10 mouse cellular contexts compared by ENCODE assay signal in genomic region chr12:4719762-4720754, GRCm38 (mm10). TPM values are rescaled to one million over a fixed set of nuclear protein-coding genes. Genes with fewer than 3 reads are reported as not detected.
A peak's percentile ranks its signal among the peaks of the same experiment; 100 is the strongest.
DNase-seq lines count a peak whose midpoint lies in the region; ATAC-seq and TF ChIP-seq lines count a peak whose summit lies in the region.
"Had no signal": no experiment of that assay in that cellular context is flagged by ENCODE, and none has a peak within 500 bp of the region (broad histone marks: within the 10 kb centered on the region; RNA-seq: fewer than 3 reads in every experiment).

No protein-coding gene starts in this region.

- H3K4me3 ChIP-seq in lung, postnatal 0 days (ENCODE audit: low read depth, low read length) = no peak overlapping the region
- H3K4me3 ChIP-seq in lung, adult 2 months (replicated peaks; ENCODE audit: extremely low read depth, low read depth, low read length) = no peak overlapping the region
- H3K4me3 ChIP-seq in MEL (ENCODE audit: control insufficient read depth in 1 of 2, insufficient read depth in 1 of 2, low read depth in 2 of 2, low read length in 2 of 2) = peak overlapping the region; percentile 82 to 92
- peak overlapping the region; percentile 49 for H3K4me3 ChIP-seq in erythroblast, embryonic 14.5 days (replicated peaks)
- no peak overlapping the region for H3K4me3 ChIP-seq in limb, embryonic 10.5 days

- 73% methylated on average over 17 of the region's 17 CpGs for WGBS in lung, postnatal 0 days
- WGBS in lung, adult 2 months = 72% methylated on average over 17 of the region's 17 CpGs
- WGBS in limb, embryonic 10.5 days = 75% methylated on average over 17 of the region's 17 CpGs

- H3K36me3 ChIP-seq in lung, postnatal 0 days (ENCODE audit: insufficient read depth, low read length) = no peaks in the 10 kb centered on the region
- H3K36me3 ChIP-seq in MEL (ENCODE audit: control insufficient read depth in 1 of 2, insufficient read depth in 2 of 2, low read length in 2 of 2) = peaks cover 0 to 16% of the 10 kb centered on the region in 2 experiments; a peak in 2 of 4 replicates
- H3K36me3 ChIP-seq in erythroblast, embryonic 14.5 days (ENCODE audit: control insufficient read depth) = peaks cover 5% of the 10 kb centered on the region
- no peaks in the 10 kb centered on the region for H3K36me3 ChIP-seq in limb, embryonic 10.5 days

- H3K79me2 ChIP-seq in MEL (ENCODE audit: control insufficient read depth, insufficient read depth, low read length, poor library complexity) = no peaks in the 10 kb centered on the region

- TF ChIP-seq CTCF in lung, postnatal 0 days (IDR thresholded peaks at IDR 0.05) = peak; percentile 39
- TF ChIP-seq CTCF in lung, adult 2 months (IDR thresholded peaks at IDR 0.05; ENCODE audit: insufficient read depth, low read length) = no peak
- peak; percentile 60 to 74 (median 62) for TF ChIP-seq CTCF in MEL (IDR thresholded peaks at IDR 0.05 in 2 of 3, conservative IDR thresholded peaks at IDR 0.05 in 1 of 3; ENCODE audit: control insufficient read depth in 1 of 3, insufficient read depth in 1 of 3, low read depth in 2 of 3, low read length in 3 of 3, poor library complexity in 1 of 3, severe bottlenecking in 1 of 3)

- H3K4me2 ChIP-seq in lung, postnatal 0 days (replicated peaks; ENCODE audit: low read depth, low read length) = no peak overlapping the region

- no peak overlapping the region for H3K27ac ChIP-seq in lung, postnatal 0 days (ENCODE audit: low read length)
- peak overlapping the region; percentile 87 for H3K27ac ChIP-seq in MEL (ENCODE audit: control insufficient read depth, low read depth, low read length)
- no peak overlapping the region for H3K27ac ChIP-seq in limb, embryonic 10.5 days

- no peak overlapping the region for H3K9ac ChIP-seq in lung, postnatal 0 days (replicated peaks; ENCODE audit: low read depth)
- peak overlapping the region; percentile 71 for H3K9ac ChIP-seq in MEL (ENCODE audit: control insufficient read depth, low read depth, low read length, poor library complexity, severe bottlenecking)

- DNase-seq in lung, postnatal 0 days (ENCODE audit: low spot score) = no peak
- no peak for DNase-seq in lung, adult 2 months
- DNase-seq in MEL (ENCODE audit: low read depth, low spot score) = peak; percentile 96
- DNase-seq in retina, postnatal 1 day = peak; percentile 40
- no peak for DNase-seq in limb, embryonic 10.5 days (ENCODE audit: low spot score)
- DNase-seq in ovary, postnatal 10 days (ENCODE audit: low spot score) = no peak
- DNase-seq: kidney, postnatal 10 days; right cerebral cortex, postnatal 14 days had no signal

- H3K9me3 ChIP-seq in lung, postnatal 0 days (ENCODE audit: low read length) = no peaks in the 10 kb centered on the region
- H3K9me3 ChIP-seq in MEL (replicated peaks; ENCODE audit: insufficient read depth, low read length) = no peaks in the 10 kb centered on the region
- H3K9me3 ChIP-seq in erythroblast, embryonic 14.5 days (ENCODE audit: control insufficient read depth, low read length) = no peaks in the 10 kb centered on the region
- no peaks in the 10 kb centered on the region for H3K9me3 ChIP-seq in limb, embryonic 10.5 days (replicated peaks)

- no peaks in the 10 kb centered on the region for H3K4me1 ChIP-seq in lung, postnatal 0 days (ENCODE audit: insufficient read depth, low read depth, low read length)
- no peaks in the 10 kb centered on the region for H3K4me1 ChIP-seq in lung, adult 2 months (ENCODE audit: control insufficient read depth, insufficient read depth, low read length)
- peaks cover 12 to 25% of the 10 kb centered on the region in 2 experiments for H3K4me1 ChIP-seq in MEL (ENCODE audit: control insufficient read depth in 1 of 2, insufficient read depth in 2 of 2, low read length in 2 of 2)
- peaks cover 56% of the 10 kb centered on the region for H3K4me1 ChIP-seq in erythroblast, embryonic 14.5 days (ENCODE audit: control insufficient read depth)
- peaks cover 9% of the 10 kb centered on the region; the same call in 1 of the 2 replicates for H3K4me1 ChIP-seq in limb, embryonic 10.5 days

- TF ChIP-seq EP300 in lung, postnatal 0 days (IDR thresholded peaks at IDR 0.05) = no peak
- no peak; a peak in 1 of 4 replicates for TF ChIP-seq EP300 in MEL (IDR thresholded peaks at IDR 0.05; ENCODE audit: low read depth in 1 of 2, low read length in 2 of 2)

- no peak for TF ChIP-seq POLR2A in lung, adult 2 months (IDR thresholded peaks at IDR 0.05; ENCODE audit: borderline replicate concordance, extremely low read depth, low read depth, low read length)
- TF ChIP-seq POLR2A in MEL (IDR thresholded peaks at IDR 0.05; ENCODE audit: control insufficient read depth in 1 of 2, insufficient read depth in 1 of 2, low read depth in 1 of 2, low read length in 2 of 2, poor library complexity in 1 of 2) = peak; percentile 32 to 97; a peak in 3 of 4 replicates

- no peaks in the 10 kb centered on the region for H3K27me3 ChIP-seq in lung, postnatal 0 days (replicated peaks; ENCODE audit: insufficient read depth, low read length)
- no peaks in the 10 kb centered on the region for H3K27me3 ChIP-seq in MEL (ENCODE audit: control insufficient read depth in 1 of 2, insufficient read depth in 2 of 2, low read length in 2 of 2)
- H3K27me3 ChIP-seq in erythroblast, embryonic 14.5 days (ENCODE audit: control insufficient read depth) = no peaks in the 10 kb centered on the region
- 0 out of 2 replicates have a peak, but pooled peaks cover 10% of the 10 kb centered on the region for H3K27me3 ChIP-seq in limb, embryonic 10.5 days (ENCODE audit: low read depth, poor library complexity, severe bottlenecking)

- ATAC-seq in lung, postnatal 0 days = no peak
- ATAC-seq in cerebellum, adult (ENCODE audit: insufficient number of reproducible peaks, low FRiP score, low TSS enrichment) = no peak

- TF ChIP-seq RAD21 in MEL (IDR thresholded peaks at IDR 0.05; ENCODE audit: low read depth, low read length) = peak; percentile 28

TF ChIP-seq in MEL, 35 proteins besides CTCF, POLR2A, EP300 and RAD21 (continues in another document):
- no peak for TF ChIP-seq ZKSCAN1 (IDR thresholded peaks at IDR 0.05; ENCODE audit: low read depth, low read length)
- peak; percentile 77; the same call in 1 of the 2 replicates for TF ChIP-seq MYC (IDR thresholded peaks at IDR 0.05; ENCODE audit: low read depth, low read length)
- peak; percentile 94 for TF ChIP-seq ZMIZ1 (IDR thresholded peaks at IDR 0.05; ENCODE audit: low read depth, low read length)
- peak; percentile 39 for TF ChIP-seq GATA1 (IDR thresholded peaks at IDR 0.05; ENCODE audit: low read depth, low read length)
- TF ChIP-seq POLR2AphosphoS5 (IDR thresholded peaks at IDR 0.05; ENCODE audit: borderline replicate concordance, low read depth, low read length) = peak; percentile 70; the same call in 1 of the 2 replicates
- TF ChIP-seq RCOR1 (IDR thresholded peaks at IDR 0.05; ENCODE audit: low read depth, low read length) = peak; percentile 33; the same call in 1 of the 2 replicates
- peak; percentile 50; the same call in 1 of the 2 replicates for TF ChIP-seq HCFC1 (IDR thresholded peaks at IDR 0.05; ENCODE audit: low read depth, low read length)
- TF ChIP-seq MAX (IDR thresholded peaks at IDR 0.05; ENCODE audit: low read length) = peak; percentile 39
- TF ChIP-seq E2F4 (IDR thresholded peaks at IDR 0.05; ENCODE audit: borderline replicate concordance, low read depth, low read length) = peak; percentile 83
- peak; percentile 8; the same call in 1 of the 2 replicates for TF ChIP-seq CHD1 (IDR thresholded peaks at IDR 0.05; ENCODE audit: low read depth, low read length)
- no peak; the same call in 1 of the 2 replicates for TF ChIP-seq SMC3 (IDR thresholded peaks at IDR 0.05; ENCODE audit: low read depth, low read length)
- TF ChIP-seq POLR2AphosphoS2 (IDR thresholded peaks at IDR 0.05; ENCODE audit: low read length) = peak; percentile 94
- TF ChIP-seq TBP (IDR thresholded peaks at IDR 0.05; ENCODE audit: low read depth, low read length) = peak; percentile 88
- peak; percentile 36; the same call in 1 of the 2 replicates for TF ChIP-seq USF1 (IDR thresholded peaks at IDR 0.05; ENCODE audit: low read depth, low read length)
- no peak for TF ChIP-seq GABPA (IDR thresholded peaks at IDR 0.05; ENCODE audit: low read depth, low read length)
- no peak for TF ChIP-seq MAZ (IDR thresholded peaks at IDR 0.05; ENCODE audit: low read depth, low read length)
- peak; percentile 15; the same call in 1 of the 2 replicates for TF ChIP-seq CHD2 (IDR thresholded peaks at IDR 0.05; ENCODE audit: low read length)
- TF ChIP-seq MYB (IDR thresholded peaks at IDR 0.05; ENCODE audit: low read depth, low read length) = no peak
- TF ChIP-seq JUND (IDR thresholded peaks at IDR 0.05; ENCODE audit: low read depth, low read length) = no peak
- TF ChIP-seq MAFK (IDR thresholded peaks at IDR 0.05; ENCODE audit: borderline replicate concordance, low read depth, low read length) = no peak

RNA-seq across cellular contexts. Expression of gene Fam228a, which starts 18.2 kb away (rescaled TPM):
- 0.06 and 0.08 TPM in 2 replicates for polyA plus RNA-seq in lung, postnatal 0 days (2015; fragmentation: Nextera tagmentation; extraction: Ambion mirVana)
- not detected in 2 replicates for polyA plus RNA-seq in lung, adult 2 months (2012; rRNA removed)
- 0.15 and 0.23 TPM in 2 replicates for total RNA-seq in MEL (2012; rRNA removed)
- polyA plus RNA-seq in MEL (2012; ENCODE audit: insufficient read depth in 1 of 2, insufficient read length in 2 of 2, low read depth in 1 of 2, low replicate concordance in 2 of 2, missing spikeins in 1 of 2) = under 1 TPM in 1 of 2 experiments, not detected in 1; 0.33 TPM
- polyA plus RNA-seq in erythroblast, embryonic 14.5 days (2012) = not detected in 2 replicates
- 0.13 and 0.14 TPM in 2 replicates for polyA plus RNA-seq in limb, embryonic 10.5 days (2016; fragmentation: Nextera tagmentation; extraction: Ambion mirVana)

RNA-seq across cellular contexts. Expression of gene Pfn4, which starts 48.8 kb away (rescaled TPM):
- 1.1 and 1.3 TPM in 2 replicates for polyA plus RNA-seq in lung, postnatal 0 days (2015; fragmentation: Nextera tagmentation; extraction: Ambion mirVana)
- 0.08 and 0.10 TPM in 2 replicates for polyA plus RNA-seq in lung, adult 2 months (2012; rRNA removed)
- total RNA-seq in MEL (2012; rRNA removed) = 0.19 and 0.26 TPM in 2 replicates
- polyA plus RNA-seq in MEL (2012; ENCODE audit: insufficient read depth in 1 of 2, insufficient read length in 2 of 2, low read depth in 1 of 2, low replicate concordance in 2 of 2, missing spikeins in 1 of 2) = under 1 TPM in 1 of 2 experiments, not detected in 1; 0.70 TPM
- polyA plus RNA-seq in erythroblast, embryonic 14.5 days (2012) = not detected in 2 replicates
- 1.0 and 1.9 TPM in 2 replicates for polyA plus RNA-seq in limb, embryonic 10.5 days (2016; fragmentation: Nextera tagmentation; extraction: Ambion mirVana)

RNA-seq across cellular contexts. Expression of gene Fam228b, which starts 49.0 kb away (rescaled TPM):
- polyA plus RNA-seq in lung, postnatal 0 days (2015; fragmentation: Nextera tagmentation; extraction: Ambion mirVana) = 1.1 and 1.2 TPM in 2 replicates
- 0.12 and 0.72 TPM in 2 replicates for polyA plus RNA-seq in lung, adult 2 months (2012; rRNA removed)
- total RNA-seq in MEL (2012; rRNA removed) = 4.0 and 4.8 TPM in 2 replicates
- polyA plus RNA-seq in MEL (2012; ENCODE audit: insufficient read depth in 1 of 2, insufficient read length in 2 of 2, low read depth in 1 of 2, low replicate concordance in 2 of 2, missing spikeins in 1 of 2) = 1 to 10 TPM in 1 of 2 experiments, not detected in 1; 5.3 TPM
- polyA plus RNA-seq in erythroblast, embryonic 14.5 days (2012) = 0.01 and 0.02 TPM in 2 replicates
- polyA plus RNA-seq in limb, embryonic 10.5 days (2016; fragmentation: Nextera tagmentation; extraction: Ambion mirVana) = 1.2 and 1.4 TPM in 2 replicates

Comparison
In these comparisons a context has a peak if more than half of its experiments do, and no peak if none do; other contexts are left out.
1. DNase-seq: peak in MEL (single experiment) and retina, postnatal 1 day (single experiment); none in lung, postnatal 0 days (single experiment), lung, adult 2 months (single experiment), limb, embryonic 10.5 days (single experiment) and ovary, postnatal 10 days (single experiment).
2. H3K4me3 ChIP-seq: peak in MEL (2 of 2) and erythroblast, embryonic 14.5 days (single experiment); none in lung, postnatal 0 days (single experiment), lung, adult 2 months (single experiment) and limb, embryonic 10.5 days (single experiment).